Mouse (Mus musculus) forebrain, embryonic 12.5 days (tissue): Measurements from ENCODE around the gene Slc5a3. TPM values are rescaled to one million over a fixed set of nuclear protein-coding genes. Genes with fewer than 3 reads are reported as not detected.

Experiments used
- ATAC-seq: fragments of 200-750 bp; cut with Nextera tagmentation; 2 replicates; pipeline ENCODE4 v1.8.0; 2017; ENCODE audit warnings: moderate TSS enrichment; ENCODE audit not compliant: low FRiP score
- H3K27ac ChIP-seq: fragments of 300-500 bp; sonication (generic); 2 replicates; pipeline ENCODE4 v1.5.1; 2016; ENCODE audit warnings: mild to moderate bottlenecking
- H3K27me3 ChIP-seq: fragments of 300-500 bp; sonication (generic); 2 replicates; pipeline ENCODE4 v1.6.1; 2016; ENCODE audit warnings: mild to moderate bottlenecking
- H3K36me3 ChIP-seq: fragments of 300-500 bp; sonication (generic); replicated peaks from 2 replicates; pipeline ENCODE4 v1.6.1; 2016; ENCODE audit warnings: mild to moderate bottlenecking
- H3K4me1 ChIP-seq: fragments of 300-500 bp; sonication (generic); 2 replicates; pipeline ENCODE4 v1.6.1; 2016
- H3K4me2 ChIP-seq: fragments of 300-500 bp; sonication (generic); 2 replicates; pipeline ENCODE4 v1.6.1; 2016; ENCODE audit warnings: mild to moderate bottlenecking, moderate library complexity
- H3K4me3 ChIP-seq: fragments of 300-500 bp; sonication (generic); replicated peaks from 2 replicates; pipeline ENCODE4 v1.5.1; 2016; ENCODE audit warnings: mild to moderate bottlenecking
- H3K9ac ChIP-seq: fragments of 300-500 bp; sonication (generic); 2 replicates; pipeline ENCODE4 v1.6.1; 2016; ENCODE audit warnings: mild to moderate bottlenecking
- H3K9me3 ChIP-seq: fragments of 300-500 bp; sonication (generic); 2 replicates; pipeline ENCODE4 v1.6.1; 2016
- WGBS: fragments of 180-500 bp; shearing (Covaris S2); methylation state at CpG from one replicate; pipeline ENCODE4 v1.1.7; 2016; 5-methylcytosine and 5-hydroxymethylcytosine counted together
- polyA plus RNA-seq: library from polyadenylated mRNA; unstranded; fragments of >200 nt; fragmentation: Nextera tagmentation; extraction: Ambion mirVana; gene quantifications from 2 replicates; pipeline ENCODE4 v1.2.1, GENCODE M21; 2016

Gene Slc5a3
- polyA plus RNA-seq, 1 experiment from 2014 or later, result 14.0 TPM

DNA sequence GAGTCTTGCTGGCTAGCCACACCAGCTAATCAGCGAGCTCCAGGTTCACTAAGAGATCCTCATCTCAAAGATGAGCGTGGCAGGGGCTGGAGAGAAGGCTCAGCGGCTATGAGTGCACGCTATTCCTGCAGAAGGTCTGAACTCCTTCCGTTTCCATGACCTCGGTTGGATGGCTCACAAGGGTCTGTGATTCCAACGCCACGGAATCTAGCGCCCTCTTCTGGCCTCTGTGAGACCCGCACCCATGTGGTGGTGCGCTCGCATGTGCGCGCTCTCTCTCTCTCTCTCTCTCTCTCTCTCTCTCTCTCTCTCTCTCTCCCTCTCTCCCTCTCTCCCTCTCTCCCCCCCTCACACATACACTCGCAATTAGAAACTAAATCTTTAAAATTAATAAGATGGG is 78.2 kb downstream of the Slc5a3 start:
- Histone ChIP-seq H3K9me3 (no peaks in the 10 kb centered on the region), H3K4me1 (peaks cover 23% of the 10 kb centered on the region), H3K27ac (no peak overlapping the region), H3K4me2 (no peak overlapping the region), H3K27me3 (peaks cover 7% of the 10 kb centered on the region; the same call in 1 of the 2 replicates), H3K4me3 (no peak overlapping the region), H3K36me3 (no peaks in the 10 kb centered on the region), H3K9ac (no peak overlapping the region)
- WGBS, result 95% methylated on average over 15 of the region's 15 CpGs
- ATAC-seq, result no peak

Other genes with a start within 250 kb of the Slc5a3 start
- 124 and 133 TPM in 2 replicates for gene Mrps6, start 52 bp upstream of the Slc5a3 start, polyA plus RNA-seq
- gene Gm49711, start within 50 bp of the Slc5a3 start, polyA plus RNA-seq, result 0.29 TPM in 1 of 2 replicates, not detected in the other
- 2.2 and 4.3 TPM in 2 replicates for gene Kcne2, start 234.1 kb downstream of the Slc5a3 start, polyA plus RNA-seq
- 131 and 135 TPM in 2 replicates for gene Smim11, start 243.0 kb downstream of the Slc5a3 start, polyA plus RNA-seq